Mouse (Mus musculus) cerebellum, adult (tissue): ENCODE measurements around the gene Fancd2os.
A peak's percentile ranks its signal among the peaks of the same experiment; 100 is the strongest.

ENCODE experiments used
- ATAC-seq: cut with Nextera tagmentation; 2 replicates; pipeline ENCODE4 v1.9.2; 2017; ENCODE audit warnings: mild to moderate bottlenecking, moderate library complexity, mixed read lengths; ENCODE audit not compliant: insufficient number of reproducible peaks, low FRiP score, low TSS enrichment

Gene Fancd2os

DNA sequence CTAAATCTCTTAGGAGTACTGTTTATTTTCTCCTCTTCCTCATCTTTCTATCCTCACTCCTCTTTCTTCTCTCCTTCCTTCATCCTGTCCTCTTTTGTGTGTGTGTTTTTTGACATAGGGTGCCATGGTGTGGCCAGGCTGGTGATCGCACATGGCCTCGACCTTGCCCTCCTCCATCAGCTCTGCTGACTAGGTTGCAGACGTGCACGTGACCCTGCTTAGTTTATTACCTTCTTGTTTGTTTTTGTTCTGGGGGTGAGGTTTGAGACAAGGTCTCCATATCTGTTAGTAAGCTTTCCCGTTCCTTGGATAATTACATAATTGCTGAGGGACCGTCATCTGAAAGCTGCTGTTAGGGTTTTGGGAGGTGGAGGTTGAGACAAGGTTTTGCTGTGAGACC, 8.4 kb upstream of the Fancd2os start:
- ATAC-seq, result no peak

GRCm38 (mm10) chr6:113605224-113605545, 4.7 kb upstream of the Fancd2os start:
- ATAC-seq, result peak; percentile 66; the same call in 1 of the 2 replicates

DNA sequence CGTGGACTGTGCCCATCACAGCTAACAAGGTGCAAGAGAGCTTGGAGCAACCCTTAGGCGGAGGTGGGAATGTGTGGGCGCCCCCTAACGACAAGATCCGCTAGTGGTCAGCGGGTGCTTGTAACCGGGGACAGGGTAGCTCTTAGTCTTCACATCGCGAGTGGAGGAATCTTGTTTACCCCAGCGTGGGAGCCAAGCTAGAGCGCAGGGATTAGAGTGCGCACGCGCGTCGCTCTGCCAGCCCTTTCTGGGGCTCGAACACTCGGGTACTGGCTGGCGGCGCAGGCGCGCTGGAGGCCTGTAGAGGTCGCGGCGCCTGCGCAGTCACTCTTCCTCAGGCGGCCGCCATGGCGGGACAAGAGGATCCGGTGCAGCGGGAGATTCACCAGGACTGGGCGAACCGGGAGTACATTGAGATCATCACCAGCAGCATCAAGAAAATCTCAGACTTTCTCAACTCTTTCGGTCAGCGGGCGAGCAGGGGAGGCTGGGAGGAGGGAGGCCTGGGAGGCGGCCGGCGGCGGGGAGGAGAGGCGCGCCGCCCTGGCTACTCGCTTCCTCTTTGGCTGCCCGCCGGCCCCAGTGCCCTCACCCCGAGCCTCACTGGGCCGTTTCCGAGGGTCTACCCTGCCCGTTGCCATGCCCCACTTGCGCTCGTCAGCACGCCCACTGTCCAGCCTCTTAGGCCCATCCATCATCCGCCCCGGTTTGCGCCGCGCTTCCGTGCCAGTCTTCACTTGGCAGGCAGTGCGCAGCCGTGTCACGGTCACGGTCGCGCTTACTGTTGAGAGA, 4.1 kb upstream of the Fancd2os start, which contains the start of gene Brk1:
Brk1 (plus strand) TSS at position 341 of the 792 bp plus-strand sequence.
- peak; percentile 91 for ATAC-seq

GRCm38 (mm10) chr6:113603993-113604392, 3.5 kb upstream of the Fancd2os start:
- no peak for ATAC-seq

GRCm38 (mm10) chr6:113602821-113603220, 2.3 kb upstream of the Fancd2os start:
- ATAC-seq, result no peak

DNA sequence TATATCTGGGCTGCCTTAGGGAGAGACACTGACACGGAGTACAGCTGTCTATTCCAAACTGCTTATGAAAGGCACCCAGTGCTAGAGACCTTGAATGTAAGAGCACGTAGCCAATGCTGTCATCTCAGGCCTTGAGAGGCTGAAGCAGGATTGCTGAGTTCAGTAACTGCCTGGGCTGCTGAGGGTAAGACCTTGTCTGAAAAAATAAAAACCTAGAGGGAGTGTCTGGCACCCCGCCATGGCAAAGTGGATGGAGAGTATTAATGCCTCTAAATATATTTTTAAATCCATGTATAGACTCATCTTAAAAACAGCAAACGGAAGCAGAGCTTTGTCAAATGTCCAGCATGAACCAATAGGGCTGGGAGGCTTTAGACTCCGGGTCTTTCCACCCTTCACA, 682 bp downstream of the Fancd2os start:
- ATAC-seq, result no peak

DNA sequence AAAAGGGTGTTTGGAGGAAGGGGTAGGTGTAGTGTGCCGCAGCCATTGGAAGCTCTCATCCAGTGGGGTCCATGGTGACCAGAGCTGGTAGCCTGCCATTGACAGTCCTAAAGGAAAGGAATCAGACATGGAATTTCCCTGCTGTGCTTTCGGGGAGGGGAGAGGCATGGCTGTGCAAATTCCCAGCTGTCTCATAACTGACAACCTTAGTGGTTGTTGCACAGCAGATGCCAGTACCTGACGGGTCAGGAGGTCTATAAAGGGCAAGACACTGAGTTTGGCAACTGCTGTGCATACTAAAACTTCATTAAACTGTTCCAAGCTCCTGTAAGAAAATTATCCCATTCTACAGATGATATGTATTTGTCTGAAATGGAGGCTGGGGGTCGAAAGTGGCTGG, 2.6 kb downstream of the Fancd2os start:
- ATAC-seq, result no peak

DNA sequence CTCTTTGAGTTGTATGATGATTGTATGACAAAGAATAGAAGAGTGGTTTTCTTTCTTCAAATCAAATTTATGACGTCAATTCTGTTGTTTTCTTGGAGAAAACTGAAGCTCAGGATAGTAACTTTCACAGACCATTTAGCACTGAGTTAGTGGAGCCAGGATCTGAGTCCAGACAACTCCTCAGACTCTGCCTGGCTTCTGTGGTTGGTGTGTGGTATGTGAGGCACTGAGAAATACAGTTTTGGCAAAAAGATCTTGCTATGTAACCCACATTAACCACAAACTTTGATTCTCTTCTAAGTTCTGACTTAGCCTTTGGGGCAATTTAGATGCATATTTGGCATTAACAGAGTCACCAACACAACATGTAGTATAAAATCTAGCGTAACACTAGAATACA, 7.9 kb downstream of the Fancd2os start:
- no peak for ATAC-seq

DNA sequence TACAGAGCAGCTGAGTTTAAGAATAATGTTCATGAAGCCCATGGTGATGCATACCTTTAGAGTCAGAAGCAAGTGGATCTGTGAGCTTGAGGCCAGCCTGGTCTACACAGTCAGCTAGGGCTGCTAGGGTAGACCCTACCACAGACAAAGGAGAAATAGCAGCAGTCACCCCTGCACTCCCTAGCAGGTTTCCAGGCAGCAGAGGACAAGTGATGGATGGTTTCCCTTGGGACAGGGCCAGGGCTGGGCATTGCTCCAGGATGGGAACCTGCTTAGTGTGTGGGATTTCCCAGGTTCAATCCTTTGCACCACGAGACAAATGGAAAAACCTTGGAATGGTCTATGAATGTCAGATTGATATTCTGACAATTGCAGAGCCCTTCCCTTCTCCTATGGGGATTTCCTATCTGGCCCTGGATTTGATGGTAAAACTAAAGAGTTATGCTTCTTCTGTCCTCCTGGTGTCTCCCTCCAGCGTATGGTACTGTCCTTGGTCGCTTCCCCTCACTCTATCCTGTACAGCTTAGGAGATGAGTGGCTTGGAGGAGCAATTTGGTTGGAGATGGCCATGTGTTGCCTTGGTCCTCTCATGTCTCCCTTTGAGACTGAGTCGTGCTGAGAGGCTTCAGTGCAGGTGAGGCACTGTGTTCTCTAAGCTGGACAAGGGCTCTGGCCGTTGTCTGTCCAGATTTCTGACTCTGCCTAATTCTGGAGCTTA, 13.9 kb downstream of the Fancd2os start:
- ATAC-seq, result no peak

DNA sequence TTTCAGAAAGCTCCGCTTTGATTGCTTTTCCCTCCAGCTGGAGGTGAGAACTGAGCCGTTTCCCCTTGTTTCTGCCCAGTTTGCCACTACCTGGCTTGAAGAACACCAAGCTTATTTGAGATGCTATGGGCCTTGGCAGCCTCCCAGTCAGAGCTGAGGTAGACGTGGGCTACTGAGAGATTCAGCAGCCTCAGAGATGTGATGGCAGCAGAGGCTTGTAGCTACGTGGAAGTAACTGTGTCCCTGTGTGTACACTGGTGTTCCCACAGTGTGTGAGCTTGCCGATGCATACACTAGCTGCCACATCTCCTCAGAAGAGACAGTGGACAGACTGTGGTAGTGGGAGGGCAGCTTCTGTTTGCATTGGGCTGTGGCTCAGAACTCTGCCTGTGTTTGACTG, 15.4 kb downstream of the Fancd2os start:
- ATAC-seq, result no peak

DNA sequence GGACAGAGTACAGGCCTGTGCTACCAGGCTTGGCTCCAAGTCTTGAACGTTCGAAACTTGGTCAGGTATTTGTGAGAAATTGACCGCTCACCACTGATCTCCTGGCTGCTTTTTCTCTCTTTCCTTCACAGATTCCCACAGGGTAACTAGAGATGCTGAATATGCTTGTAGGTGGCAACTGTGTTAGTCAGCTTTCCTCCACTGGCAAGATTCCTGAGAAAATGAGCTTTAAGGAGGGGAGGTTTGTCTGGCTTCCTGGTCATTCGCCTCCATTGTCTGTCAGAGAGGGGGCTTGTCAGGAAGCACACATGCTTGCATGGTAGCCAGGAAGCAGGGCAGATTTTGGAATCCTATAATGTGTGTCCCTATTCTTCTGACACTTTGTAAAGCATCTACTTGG, 17.5 kb downstream of the Fancd2os start:
- no peak for ATAC-seq

DNA sequence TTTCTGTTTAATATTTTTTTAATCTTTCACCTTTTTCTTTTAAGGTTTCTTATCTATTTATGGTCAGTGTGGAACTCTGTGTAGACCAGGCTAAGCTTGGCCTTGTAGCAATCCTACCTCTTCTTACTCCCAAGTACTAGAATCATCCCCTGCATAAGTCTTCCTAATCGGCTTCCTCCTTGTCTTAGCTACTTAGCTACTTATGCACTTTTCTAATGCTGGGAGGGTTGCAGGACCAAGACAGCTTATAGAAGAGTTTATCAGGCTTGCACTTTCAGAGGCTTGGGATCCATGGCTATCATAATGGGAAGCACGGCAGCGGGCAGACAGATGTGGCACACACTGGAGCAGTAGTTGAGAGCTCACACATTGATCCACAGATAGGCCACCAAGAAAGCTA, 21.2 kb downstream of the Fancd2os start:
- no peak for ATAC-seq

GRCm38 (mm10) chr6:113576044-113576443, 24.5 kb downstream of the Fancd2os start:
- ATAC-seq, result no peak

GRCm38 (mm10) chr6:113564557-113564956, 36.0 kb downstream of the Fancd2os start:
- ATAC-seq, result no peak

GRCm38 (mm10) chr6:113559736-113560135, 40.8 kb downstream of the Fancd2os start:
- ATAC-seq, result no peak
